Mouse (Mus musculus) adrenal gland, adult 8-10 months (tissue): Measurements from ENCODE around the gene Dctpp1. TPM values are rescaled to one million over a fixed set of nuclear protein-coding genes. Genes with fewer than 3 reads are reported as not detected.
A peak's percentile ranks its signal among the peaks of the same experiment; 100 is the strongest.

ENCODE experiments used
- DNase-seq: peaks from one replicate; pipeline ENCODE4 v3.0.0; 2022
- total RNA-seq, 4 experiments: library from RNA; stranded (reverse); gene quantifications; 2 replicates each; pipeline ENCODE4 v1.2.4; 2022

Dctpp1 gene
- 10 to 100 TPM; 28.2 to 36.5 (median 31.6) TPM for total RNA-seq

- peak; percentile 98 for DNase-seq
Measured at GRCm38 (mm10) chr7:127260309-127261111, at the start of gene Dctpp1. Gene Dctpp1 (minus strand): TSS chr7:127260709.

- no peak for DNase-seq
Measured at GRCm38 (mm10) chr7:127309951-127310350, 49.4 kb upstream of the Dctpp1 start.

- DNase-seq, result no peak
Measured at GRCm38 (mm10) chr7:127308887-127309286, 48.4 kb upstream of the Dctpp1 start.

- DNase-seq, result no peak
Measured at GRCm38 (mm10) chr7:127308431-127308830, 47.9 kb upstream of the Dctpp1 start.

GRCm38 (mm10) chr7:127297586-127298193 lies 37.2 kb upstream of the Dctpp1 start:
- DNase-seq, result no peak

- DNase-seq, result no peak
Measured at GRCm38 (mm10) chr7:127296786-127297555, 36.5 kb upstream of the Dctpp1 start.

GRCm38 (mm10) chr7:127296098-127296497 lies 35.6 kb upstream of the Dctpp1 start, which contains the start of gene Itgal:
Gene Itgal (plus strand): TSS chr7:127296260.
- DNase-seq, result no peak

GRCm38 (mm10) chr7:127290142-127290541 lies 29.6 kb upstream of the Dctpp1 start:
- DNase-seq, result no peak

- no peak for DNase-seq
Measured at GRCm38 (mm10) chr7:127289306-127289705, 28.8 kb upstream of the Dctpp1 start.

GRCm38 (mm10) chr7:127287940-127288339 lies 27.4 kb upstream of the Dctpp1 start:
- DNase-seq, result no peak

GRCm38 (mm10) chr7:127285154-127285553 lies 24.6 kb upstream of the Dctpp1 start:
- DNase-seq, result no peak

GRCm38 (mm10) chr7:127282190-127282589 lies 21.7 kb upstream of the Dctpp1 start:
- no peak for DNase-seq

GRCm38 (mm10) chr7:127281114-127281513 lies 20.6 kb upstream of the Dctpp1 start:
- DNase-seq, result no peak

GRCm38 (mm10) chr7:127280092-127280491 lies 19.6 kb upstream of the Dctpp1 start:
- no peak for DNase-seq

GRCm38 (mm10) chr7:127278311-127278710 lies 17.8 kb upstream of the Dctpp1 start:
- no peak for DNase-seq

- no peak for DNase-seq
Measured at GRCm38 (mm10) chr7:127276519-127276961, 16.0 kb upstream of the Dctpp1 start.

GRCm38 (mm10) chr7:127273925-127274789 lies 13.6 kb upstream of the Dctpp1 start, which contains the start of gene Sephs2:
Gene Sephs2 (minus strand): TSS chr7:127274055.
- peak; percentile 92 for DNase-seq

GRCm38 (mm10) chr7:127273118-127273923 lies 12.8 kb upstream of the Dctpp1 start:
- no peak for DNase-seq

- DNase-seq, result no peak
Measured at GRCm38 (mm10) chr7:127272566-127272965, 12.1 kb upstream of the Dctpp1 start.

- no peak for DNase-seq
Measured at GRCm38 (mm10) chr7:127271093-127271492, 10.6 kb upstream of the Dctpp1 start.

- DNase-seq, result no peak
Measured at GRCm38 (mm10) chr7:127270666-127271065, 10.2 kb upstream of the Dctpp1 start.
